Mouse (Mus musculus): ENCODE results near the gene Mybl2. TPM values are rescaled to one million over a fixed set of nuclear protein-coding genes. Genes with fewer than 3 reads are reported as not detected.
"Not testable (repeated sequence)": the region's sequence is repeated elsewhere in the genome, so short reads cannot be mapped to it uniquely, and the experiment has no call there.

Mybl2 gene
- polyA plus RNA-seq, 1 experiment from 2014 or later = 17.7 TPM

GRCm38 (mm10) chr2:163049116-163049515, 5.4 kb upstream of the Mybl2 start:
- DNase-seq (ENCODE audit: low spot score) (no peak), ATAC-seq (ENCODE audit: low FRiP score) (no peak)
- Histone ChIP-seq H3K36me3 (ENCODE audit: control insufficient read depth, insufficient read depth, low read length) (peaks cover 5% of the 10 kb centered on the region; the same call in 1 of the 2 replicates), H3K4me1 (replicated peaks; ENCODE audit: control insufficient read depth, insufficient read depth, low read length) (no peaks in the 10 kb centered on the region), H3K9me3 (ENCODE audit: control insufficient read depth, low read length) (no peaks in the 10 kb centered on the region), H3K4me3 (ENCODE audit: low read depth, low read length) (no peak overlapping the region), H3K9ac (ENCODE audit: low read depth, low read length) (no peak overlapping the region), H3K27ac (ENCODE audit: low read depth, low read length) (no peak overlapping the region), H3K27me3 (ENCODE audit: control insufficient read depth, insufficient read depth, low read length) (no peaks in the 10 kb centered on the region), H3K4me2 (replicated peaks; ENCODE audit: low read depth, low read length) (no peak overlapping the region)
- WGBS = 88% methylated on average over 2 of the region's 2 CpGs

- Histone ChIP-seq H3K27me3 (ENCODE audit: control insufficient read depth, insufficient read depth, low read length) (no peaks in the 10 kb centered on the region), H3K4me2 (replicated peaks; ENCODE audit: low read depth, low read length) (no peak overlapping the region), H3K27ac (ENCODE audit: low read depth, low read length) (no peak overlapping the region), H3K4me3 (ENCODE audit: low read depth, low read length) (no peak overlapping the region), H3K36me3 (ENCODE audit: control insufficient read depth, insufficient read depth, low read length) (no peaks in the 10 kb centered on the region), H3K4me1 (replicated peaks; ENCODE audit: control insufficient read depth, insufficient read depth, low read length) (peaks cover 4% of the 10 kb centered on the region; the same call in 1 of the 2 replicates), H3K9me3 (ENCODE audit: control insufficient read depth, low read length) (no peaks in the 10 kb centered on the region), H3K9ac (ENCODE audit: low read depth, low read length) (no peak overlapping the region)
- ATAC-seq (ENCODE audit: low FRiP score) = no peak
- WGBS = 77% methylated on average over 1 of the region's 1 CpGs
- DNase-seq (ENCODE audit: low spot score) = no peak
Observed at GRCm38 (mm10) chr2:163051691-163052090, 2.8 kb upstream of the Mybl2 start.

GRCm38 (mm10) chr2:163052101-163052500, 2.4 kb upstream of the Mybl2 start:
- no peaks in the 10 kb centered on the region for H3K9me3 ChIP-seq (ENCODE audit: control insufficient read depth, low read length)
- H3K9ac ChIP-seq (ENCODE audit: low read depth, low read length) = no peak overlapping the region
- no peak overlapping the region for H3K27ac ChIP-seq (ENCODE audit: low read depth, low read length)
- H3K4me3 ChIP-seq (ENCODE audit: low read depth, low read length) = no peak overlapping the region
- 29% methylated on average over 4 of the region's 4 CpGs for WGBS
- no peak overlapping the region for H3K4me2 ChIP-seq (replicated peaks; ENCODE audit: low read depth, low read length)
- H3K27me3 ChIP-seq (ENCODE audit: control insufficient read depth, insufficient read depth, low read length) = no peaks in the 10 kb centered on the region
- no peak for DNase-seq (ENCODE audit: low spot score)
- H3K36me3 ChIP-seq (ENCODE audit: control insufficient read depth, insufficient read depth, low read length) = no peaks in the 10 kb centered on the region
- ATAC-seq (ENCODE audit: low FRiP score) = no peak
- H3K4me1 ChIP-seq (replicated peaks; ENCODE audit: control insufficient read depth, insufficient read depth, low read length) = peaks cover 4% of the 10 kb centered on the region; the same call in 1 of the 2 replicates

- H3K27ac ChIP-seq (ENCODE audit: low read depth, low read length) = no peak overlapping the region
- no peaks in the 10 kb centered on the region for H3K36me3 ChIP-seq (ENCODE audit: control insufficient read depth, insufficient read depth, low read length)
- no peak overlapping the region for H3K4me3 ChIP-seq (ENCODE audit: low read depth, low read length)
- no peaks in the 10 kb centered on the region for H3K27me3 ChIP-seq (ENCODE audit: control insufficient read depth, insufficient read depth, low read length)
- no peaks in the 10 kb centered on the region for H3K9me3 ChIP-seq (ENCODE audit: control insufficient read depth, low read length)
- WGBS = 69% methylated on average over 4 of the region's 4 CpGs
- H3K4me1 ChIP-seq (replicated peaks; ENCODE audit: control insufficient read depth, insufficient read depth, low read length) = peaks cover 4% of the 10 kb centered on the region; the same call in 1 of the 2 replicates
- H3K4me2 ChIP-seq (replicated peaks; ENCODE audit: low read depth, low read length) = no peak overlapping the region
- no peak for ATAC-seq (ENCODE audit: low FRiP score)
- DNase-seq (ENCODE audit: low spot score) = no peak
- no peak overlapping the region for H3K9ac ChIP-seq (ENCODE audit: low read depth, low read length)
Observed at GRCm38 (mm10) chr2:163052826-163053225, 1.7 kb upstream of the Mybl2 start.

GRCm38 (mm10) chr2:163054891-163055494, 506 bp downstream of the Mybl2 start:
- WGBS = under 1% methylated on average over 34 of the region's 38 CpGs
- ATAC-seq (ENCODE audit: low FRiP score) (peak; percentile 48), DNase-seq (ENCODE audit: low spot score) (peak; percentile 59)
- H3K4me1 ChIP-seq (replicated peaks; ENCODE audit: control insufficient read depth, insufficient read depth, low read length) = peaks cover 4% of the 10 kb centered on the region; the same call in 1 of the 2 replicates
- H3K27me3 ChIP-seq (ENCODE audit: control insufficient read depth, insufficient read depth, low read length) = no peaks in the 10 kb centered on the region
- peak overlapping the region; percentile 66 for H3K9ac ChIP-seq (ENCODE audit: low read depth, low read length)
- H3K36me3 ChIP-seq (ENCODE audit: control insufficient read depth, insufficient read depth, low read length) = no peaks in the 10 kb centered on the region
- H3K27ac ChIP-seq (ENCODE audit: low read depth, low read length) = no peak overlapping the region
- H3K4me2 ChIP-seq (replicated peaks; ENCODE audit: low read depth, low read length) = peak overlapping the region; percentile 95
- H3K4me3 ChIP-seq (ENCODE audit: low read depth, low read length) = peak overlapping the region; percentile 74
- no peaks in the 10 kb centered on the region for H3K9me3 ChIP-seq (ENCODE audit: control insufficient read depth, low read length)

GRCm38 (mm10) chr2:163055715-163056114, 1.2 kb downstream of the Mybl2 start:
- H3K4me1 ChIP-seq (replicated peaks; ENCODE audit: control insufficient read depth, insufficient read depth, low read length) = peaks cover 4% of the 10 kb centered on the region; the same call in 1 of the 2 replicates
- H3K27ac ChIP-seq (ENCODE audit: low read depth, low read length) = no peak overlapping the region
- DNase-seq (ENCODE audit: low spot score) = no peak
- H3K9ac ChIP-seq (ENCODE audit: low read depth, low read length) = peak overlapping the region; percentile 16; the same call in 1 of the 2 replicates
- ATAC-seq (ENCODE audit: low FRiP score) = no peak
- peak overlapping the region; percentile 95 for H3K4me2 ChIP-seq (replicated peaks; ENCODE audit: low read depth, low read length)
- no peaks in the 10 kb centered on the region for H3K27me3 ChIP-seq (ENCODE audit: control insufficient read depth, insufficient read depth, low read length)
- WGBS = 51% methylated on average over 5 of the region's 5 CpGs
- no peaks in the 10 kb centered on the region for H3K9me3 ChIP-seq (ENCODE audit: control insufficient read depth, low read length)
- H3K4me3 ChIP-seq (ENCODE audit: low read depth, low read length) = peak overlapping the region; percentile 74
- no peaks in the 10 kb centered on the region for H3K36me3 ChIP-seq (ENCODE audit: control insufficient read depth, insufficient read depth, low read length)

- ATAC-seq (ENCODE audit: low FRiP score) = no peak
- H3K9ac ChIP-seq (ENCODE audit: low read depth, low read length) = no peak overlapping the region
- no peak overlapping the region for H3K4me3 ChIP-seq (ENCODE audit: low read depth, low read length)
- H3K27ac ChIP-seq (ENCODE audit: low read depth, low read length) = no peak overlapping the region
- no peaks in the 10 kb centered on the region for H3K36me3 ChIP-seq (ENCODE audit: control insufficient read depth, insufficient read depth, low read length)
- no peak for DNase-seq (ENCODE audit: low spot score)
- H3K27me3 ChIP-seq (ENCODE audit: control insufficient read depth, insufficient read depth, low read length) = no peaks in the 10 kb centered on the region
- no peak overlapping the region for H3K4me2 ChIP-seq (replicated peaks; ENCODE audit: low read depth, low read length)
- H3K9me3 ChIP-seq (ENCODE audit: control insufficient read depth, low read length) = no peaks in the 10 kb centered on the region
- H3K4me1 ChIP-seq (replicated peaks; ENCODE audit: control insufficient read depth, insufficient read depth, low read length) = peaks cover 4% of the 10 kb centered on the region; the same call in 1 of the 2 replicates
- 87% methylated on average over 9 of the region's 9 CpGs for WGBS
Observed at GRCm38 (mm10) chr2:163056584-163056983, 2.1 kb downstream of the Mybl2 start.

GRCm38 (mm10) chr2:163058981-163059380, 4.5 kb downstream of the Mybl2 start:
- H3K36me3 ChIP-seq (ENCODE audit: control insufficient read depth, insufficient read depth, low read length); H3K4me3 ChIP-seq (ENCODE audit: low read depth, low read length); H3K27me3 ChIP-seq (ENCODE audit: control insufficient read depth, insufficient read depth, low read length); H3K4me1 ChIP-seq (replicated peaks; ENCODE audit: control insufficient read depth, insufficient read depth, low read length); DNase-seq (ENCODE audit: low spot score); H3K4me2 ChIP-seq (replicated peaks; ENCODE audit: low read depth, low read length); H3K27ac ChIP-seq (ENCODE audit: low read depth, low read length); ATAC-seq (ENCODE audit: low FRiP score); H3K9ac ChIP-seq (ENCODE audit: low read depth, low read length); H3K9me3 ChIP-seq (ENCODE audit: control insufficient read depth, low read length): not testable (repeated sequence)
- 92% methylated on average over 7 of the region's 7 CpGs for WGBS

GRCm38 (mm10) chr2:163060630-163061029, 6.1 kb downstream of the Mybl2 start:
- Histone ChIP-seq H3K36me3 (ENCODE audit: control insufficient read depth, insufficient read depth, low read length) (no peaks in the 10 kb centered on the region), H3K27me3 (ENCODE audit: control insufficient read depth, insufficient read depth, low read length) (no peaks in the 10 kb centered on the region)
- 85% methylated on average over 6 of the region's 6 CpGs for WGBS

More at GRCm38 (mm10) chr2:163060630-163061029, 6.1 kb downstream of the Mybl2 start:
- DNase-seq (ENCODE audit: low spot score) = no peak
- Histone ChIP-seq H3K27ac (ENCODE audit: low read depth, low read length) (no peak overlapping the region), H3K4me2 (replicated peaks; ENCODE audit: low read depth, low read length) (no peak overlapping the region), H3K9ac (ENCODE audit: low read depth, low read length) (no peak overlapping the region), H3K9me3 (ENCODE audit: control insufficient read depth, low read length) (no peaks in the 10 kb centered on the region), H3K4me3 (ENCODE audit: low read depth, low read length) (no peak overlapping the region), H3K4me1 (replicated peaks; ENCODE audit: control insufficient read depth, insufficient read depth, low read length) (no peaks in the 10 kb centered on the region)
- ATAC-seq (ENCODE audit: low FRiP score) = no peak
